Mouse (Mus musculus): ENCODE measurements at regions not wholly inside any gene's neighbourhood (a gene's known extent, or its start where the extent isn't known, plus 50 kb on each side); places are given as distances from the start of the nearest gene placed in this dataset.

- DNase-seq (ENCODE audit: extremely low spot score, low spot score), result no peak
These were observed 205.2 kb upstream of the Kbtbd8 start for GRCm38 (mm10) chr6:94911836-94912235.

DNA sequence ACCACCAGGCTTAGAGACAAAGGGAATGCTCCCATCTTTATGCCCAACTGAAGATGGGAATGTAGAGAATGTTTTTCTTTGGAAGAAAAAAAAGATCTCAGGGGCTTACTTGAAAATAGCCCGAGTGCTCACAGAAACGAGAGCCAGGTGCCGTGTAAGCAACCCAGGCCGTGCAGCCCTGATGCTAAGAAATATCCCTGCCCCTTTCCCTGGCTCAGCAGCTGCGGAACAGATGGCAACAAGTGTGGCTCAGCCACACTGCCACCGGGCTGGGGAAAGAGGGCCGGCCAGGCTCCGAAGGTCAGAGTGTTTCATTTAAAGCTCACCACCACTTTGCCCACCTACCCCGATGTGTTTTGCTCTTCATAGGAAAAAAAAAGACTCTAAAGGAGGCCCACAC, 205.7 kb upstream of the Kbtbd8 start:
- DNase-seq (ENCODE audit: extremely low spot score, low spot score), result peak; percentile 66

GRCm38 (mm10) chr6:94900862-94901261, 200.9 kb upstream of the Lrig1 start:
- no peak for DNase-seq (ENCODE audit: extremely low spot score, low spot score)

- no peak for DNase-seq (ENCODE audit: extremely low spot score, low spot score)
These were observed 198.9 kb upstream of the Lrig1 start for GRCm38 (mm10) chr6:94898881-94899280.

- DNase-seq (ENCODE audit: extremely low spot score, low spot score), result no peak
These were observed 190.2 kb upstream of the Lrig1 start for GRCm38 (mm10) chr6:94890165-94890564.

GRCm38 (mm10) chr6:94889271-94889670, 189.3 kb upstream of the Lrig1 start:
- no peak for DNase-seq (ENCODE audit: extremely low spot score, low spot score)

GRCm38 (mm10) chr6:94881139-94881538, 181.2 kb upstream of the Lrig1 start:
- no peak for DNase-seq (ENCODE audit: extremely low spot score, low spot score)

GRCm38 (mm10) chr6:94875841-94876240, 175.9 kb upstream of the Lrig1 start:
- no peak for DNase-seq (ENCODE audit: extremely low spot score, low spot score)

- DNase-seq (ENCODE audit: extremely low spot score, low spot score), result no peak
These were observed 175.1 kb upstream of the Lrig1 start for GRCm38 (mm10) chr6:94875065-94875464.

DNA sequence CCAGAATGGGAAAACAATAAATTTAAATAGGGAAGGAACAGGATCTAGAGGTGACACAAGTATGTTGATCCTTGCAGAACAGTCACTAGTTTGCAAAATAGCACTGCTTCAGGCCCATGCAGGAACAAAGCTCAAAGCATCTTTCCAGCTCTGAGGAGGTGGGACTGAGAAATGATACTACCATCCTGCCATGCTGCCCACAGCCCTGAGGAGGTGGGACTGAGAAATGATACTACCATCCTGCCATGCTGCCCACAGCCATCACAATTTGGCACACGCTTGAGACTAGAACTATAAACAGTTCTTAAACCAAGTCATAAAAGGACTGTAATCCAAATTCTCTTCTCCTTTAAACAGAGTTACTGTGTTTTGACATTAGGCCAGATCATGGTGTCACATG, 174.5 kb upstream of the Lrig1 start:
- DNase-seq (ENCODE audit: extremely low spot score, low spot score), result no peak

- DNase-seq (ENCODE audit: extremely low spot score, low spot score), result no peak
These were observed 168.0 kb upstream of the Lrig1 start for GRCm38 (mm10) chr6:94867952-94868351.

- DNase-seq (ENCODE audit: extremely low spot score, low spot score), result no peak
These were observed 165.5 kb upstream of the Lrig1 start for GRCm38 (mm10) chr6:94865498-94865897.

DNA sequence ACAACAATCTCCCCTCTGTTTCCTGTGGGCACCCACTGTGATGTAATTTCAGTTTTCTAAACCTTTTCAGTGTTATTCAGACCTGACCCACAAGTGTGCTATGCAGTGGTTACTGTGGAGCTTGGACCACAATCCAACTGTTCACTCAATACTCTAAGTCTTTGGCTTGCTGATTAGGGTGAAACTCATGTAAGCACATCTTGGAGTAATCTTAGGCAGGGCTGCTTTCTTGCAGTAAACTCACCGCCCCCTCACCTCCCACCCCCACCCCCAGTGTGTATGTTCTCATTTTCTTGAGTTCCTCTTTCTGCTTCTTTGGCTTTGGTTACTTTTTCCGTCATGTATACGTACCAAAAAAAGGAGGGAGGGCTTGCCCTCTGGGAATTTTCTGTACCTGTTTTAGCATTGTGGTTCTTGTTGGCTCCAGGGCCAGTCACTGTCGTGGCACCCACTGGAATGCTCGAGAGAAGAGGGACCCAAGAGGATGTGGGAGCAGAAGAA, 158.2 kb upstream of the Lrig1 start:
- DNase-seq (ENCODE audit: extremely low spot score, low spot score), result no peak

DNA sequence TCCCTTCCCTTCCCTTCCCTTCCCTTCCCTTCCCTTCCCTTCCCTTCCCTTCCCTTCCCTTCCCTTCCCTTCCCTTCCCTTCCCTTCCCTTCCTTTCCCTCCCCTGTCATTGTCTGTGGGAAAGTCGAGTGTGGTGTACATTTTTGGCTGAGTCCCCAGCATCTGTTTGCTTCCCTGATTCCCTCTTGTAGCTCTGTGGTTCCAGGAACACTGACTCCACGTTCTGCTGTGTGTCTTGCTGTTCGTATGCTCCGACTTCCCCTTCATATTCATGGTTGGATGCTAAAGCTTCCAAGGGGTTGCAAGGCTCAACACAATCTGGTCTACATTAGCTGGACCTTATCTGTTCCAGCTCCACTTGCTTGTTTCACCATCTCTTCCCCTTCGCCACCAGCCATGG, 150.2 kb upstream of the Lrig1 start:
- no peak for DNase-seq (ENCODE audit: extremely low spot score, low spot score)

DNA sequence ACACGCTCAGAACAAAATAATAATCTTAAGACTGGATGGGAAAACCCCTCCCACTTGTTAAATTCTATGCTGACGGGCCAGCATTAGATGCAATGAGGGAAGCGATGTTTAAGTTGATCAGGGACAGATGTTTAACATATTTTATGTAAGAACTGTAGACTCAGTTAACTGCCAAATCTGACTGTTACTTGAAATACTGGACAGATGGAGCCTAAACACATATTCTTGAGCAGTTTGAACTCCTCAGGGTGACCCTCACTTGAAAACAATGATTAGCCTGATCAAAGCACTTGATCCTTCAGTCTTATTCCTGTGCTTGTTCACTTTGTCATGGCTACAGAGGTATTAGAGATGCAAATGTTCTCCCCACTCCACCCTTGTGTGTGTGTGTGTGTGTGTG, 149.6 kb upstream of the Lrig1 start:
- no peak for DNase-seq (ENCODE audit: extremely low spot score, low spot score)

DNA sequence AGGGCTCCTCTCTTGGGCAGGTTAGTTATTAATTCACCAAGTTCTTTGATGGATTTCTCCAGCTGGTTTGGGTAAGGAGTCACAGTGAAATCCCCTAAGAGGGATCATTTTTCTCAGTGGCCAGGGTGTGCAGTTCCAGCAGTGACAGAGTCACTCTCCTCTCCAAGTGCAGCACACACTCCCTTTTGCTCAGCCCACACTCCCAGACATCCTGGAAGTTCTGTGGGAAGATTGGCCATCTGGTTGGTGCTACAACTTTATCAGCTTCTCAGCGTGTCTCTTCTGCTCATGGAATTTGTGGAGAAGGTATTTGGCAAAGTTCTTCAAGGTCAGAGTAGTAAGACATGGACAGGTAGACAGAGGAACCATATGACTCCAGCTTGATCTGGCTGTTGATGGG, 148.5 kb upstream of the Lrig1 start:
- no peak for DNase-seq (ENCODE audit: extremely low spot score, low spot score)

DNA sequence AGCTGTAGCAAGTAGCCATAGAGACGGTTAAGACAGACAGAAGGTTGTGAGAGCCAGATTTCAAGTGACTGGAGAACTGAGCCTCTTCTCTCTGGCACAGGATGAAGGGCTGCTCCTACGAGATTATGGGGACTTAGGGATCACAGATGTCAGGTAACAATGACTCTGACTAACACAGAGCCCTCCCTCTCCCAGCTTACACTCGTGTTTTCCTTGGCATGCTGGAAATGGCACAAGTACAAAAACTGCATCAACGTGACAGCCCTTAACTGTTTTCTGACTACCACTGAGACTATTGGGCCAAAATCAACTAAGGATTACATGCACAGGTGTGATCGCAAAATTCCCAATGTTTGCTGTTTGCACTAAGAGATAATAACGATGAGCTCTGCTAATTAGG, 145.9 kb upstream of the Lrig1 start:
- no peak for DNase-seq (ENCODE audit: extremely low spot score, low spot score)

- no peak for DNase-seq (ENCODE audit: extremely low spot score, low spot score)
These were observed 142.9 kb upstream of the Lrig1 start for GRCm38 (mm10) chr6:94842856-94843255.

GRCm38 (mm10) chr6:94841881-94842280, 141.9 kb upstream of the Lrig1 start:
- DNase-seq (ENCODE audit: extremely low spot score, low spot score), result no peak

GRCm38 (mm10) chr6:94835742-94836141, 135.8 kb upstream of the Lrig1 start:
- no peak for DNase-seq (ENCODE audit: extremely low spot score, low spot score)

- DNase-seq (ENCODE audit: extremely low spot score, low spot score), result no peak
These were observed 134.6 kb upstream of the Lrig1 start for GRCm38 (mm10) chr6:94834551-94834950.

GRCm38 (mm10) chr6:94830801-94831200, 130.8 kb upstream of the Lrig1 start:
- no peak for DNase-seq (ENCODE audit: extremely low spot score, low spot score)

- no peak for DNase-seq (ENCODE audit: extremely low spot score, low spot score)
These were observed 129.3 kb upstream of the Lrig1 start for GRCm38 (mm10) chr6:94829246-94829645.

DNA sequence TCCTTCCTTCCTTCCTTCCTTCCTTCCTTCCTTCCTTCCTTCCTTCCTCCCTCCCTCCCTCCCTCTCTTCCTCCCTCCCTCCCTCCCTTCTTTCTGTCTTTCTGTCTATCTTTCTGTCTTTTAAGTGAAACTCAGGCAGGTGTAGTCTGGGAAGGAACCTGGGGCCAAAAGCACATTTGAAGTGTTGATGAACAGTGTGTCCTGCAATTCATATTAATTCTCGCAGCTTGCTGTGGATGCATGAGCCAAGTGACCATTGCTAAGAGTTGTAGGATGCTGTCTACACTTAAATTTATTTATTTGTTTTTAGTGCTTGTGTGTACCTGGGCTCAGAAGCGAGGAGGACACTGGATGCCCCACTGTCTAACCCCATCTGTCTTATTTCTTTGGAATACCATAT, 126.7 kb upstream of the Lrig1 start:
- DNase-seq (ENCODE audit: extremely low spot score, low spot score), result no peak
